Mouse (Mus musculus): Measurements from ENCODE around the gene Krt90. TPM values are rescaled to one million over a fixed set of nuclear protein-coding genes. Genes with fewer than 3 reads are reported as not detected.
"Not testable (repeated sequence)": the region's sequence is repeated elsewhere in the genome, so short reads cannot be mapped to it uniquely, and the experiment has no call there.

Gene Krt90
- polyA plus RNA-seq, 1 experiment: not detected

GRCm38 (mm10) chr15:101522556-101523232 is 40.1 kb downstream of the Krt90 start:
- Histone ChIP-seq H3K4me3 (ENCODE audit: insufficient read depth, low read length) (no peak overlapping the region), H3K4me1 (ENCODE audit: control insufficient read depth, insufficient read depth, low read length) (no peaks in the 10 kb centered on the region), H3K27ac (ENCODE audit: insufficient read depth, low read depth, low read length) (no peak overlapping the region)
- TF ChIP-seq POLR2A (IDR thresholded peaks at IDR 0.05; ENCODE audit: borderline replicate concordance, low read depth, low read length) (no peak), CTCF (IDR thresholded peaks at IDR 0.05; ENCODE audit: low read depth, low read length) (no peak)

GRCm38 (mm10) chr15:101519792-101520191 is 43.0 kb downstream of the Krt90 start:
- H3K4me1 ChIP-seq (ENCODE audit: control insufficient read depth, insufficient read depth, low read length): no peaks in the 10 kb centered on the region
- H3K27ac ChIP-seq (ENCODE audit: insufficient read depth, low read depth, low read length): no peak overlapping the region
- TF ChIP-seq CTCF (IDR thresholded peaks at IDR 0.05; ENCODE audit: low read depth, low read length): peak; percentile 73
- no peak for TF ChIP-seq POLR2A (IDR thresholded peaks at IDR 0.05; ENCODE audit: borderline replicate concordance, low read depth, low read length)
- no peak overlapping the region for H3K4me3 ChIP-seq (ENCODE audit: insufficient read depth, low read length)

- not testable (repeated sequence) for H3K4me3 ChIP-seq (ENCODE audit: insufficient read depth, low read length); H3K27ac ChIP-seq (ENCODE audit: insufficient read depth, low read depth, low read length); H3K4me1 ChIP-seq (ENCODE audit: control insufficient read depth, insufficient read depth, low read length)
Measured at GRCm38 (mm10) chr15:101517161-101517560, 45.6 kb downstream of the Krt90 start, which contains the start of gene Gm49425. TSS of gene Gm49425 (minus strand) at chr15:101517261.

GRCm38 (mm10) chr15:101508247-101508646 is 54.5 kb downstream of the Krt90 start:
- no peak overlapping the region for H3K27ac ChIP-seq (ENCODE audit: insufficient read depth, low read depth, low read length)
- H3K4me1 ChIP-seq (ENCODE audit: control insufficient read depth, insufficient read depth, low read length): peaks cover 13% of the 10 kb centered on the region
- H3K4me3 ChIP-seq (ENCODE audit: insufficient read depth, low read length): no peak overlapping the region
- TF ChIP-seq CTCF (IDR thresholded peaks at IDR 0.05; ENCODE audit: low read depth, low read length): no peak

- no peak overlapping the region for H3K4me3 ChIP-seq (ENCODE audit: insufficient read depth, low read length)
- TF ChIP-seq CTCF (IDR thresholded peaks at IDR 0.05; ENCODE audit: low read depth, low read length) (no peak), POLR2A (IDR thresholded peaks at IDR 0.05; ENCODE audit: borderline replicate concordance, low read depth, low read length) (no peak)
- H3K27ac ChIP-seq (ENCODE audit: insufficient read depth, low read depth, low read length): no peak overlapping the region
- peaks cover 13% of the 10 kb centered on the region for H3K4me1 ChIP-seq (ENCODE audit: control insufficient read depth, insufficient read depth, low read length)
Measured at GRCm38 (mm10) chr15:101506896-101507758, 55.6 kb downstream of the Krt90 start.

Other genes with a start within 250 kb of the Krt90 start
- gene Krt80, start 192.8 kb downstream of the Krt90 start, polyA plus RNA-seq (2012; ENCODE audit: insufficient read depth, insufficient read length, missing spikeins): 14.8 and 15.6 TPM in 2 replicates
- 0.48 TPM in 1 of 2 replicates, not detected in the other for gene Krt7, start 151.9 kb downstream of the Krt90 start, polyA plus RNA-seq (2012; ENCODE audit: insufficient read depth, insufficient read length, missing spikeins)
- not detected in 2 replicates for gene Krt87, start 124.1 kb downstream of the Krt90 start, polyA plus RNA-seq (2012; ENCODE audit: insufficient read depth, insufficient read length, missing spikeins)
- gene Krt88, start 115.2 kb downstream of the Krt90 start, polyA plus RNA-seq (2012; ENCODE audit: insufficient read depth, insufficient read length, missing spikeins): not detected in 2 replicates
- not detected in 2 replicates for gene Krt81, start 99.2 kb downstream of the Krt90 start, polyA plus RNA-seq (2012; ENCODE audit: insufficient read depth, insufficient read length, missing spikeins)
- gene Krt86, start 89.5 kb downstream of the Krt90 start, polyA plus RNA-seq (2012; ENCODE audit: insufficient read depth, insufficient read length, missing spikeins): not detected in 2 replicates
- not detected in 2 replicates for gene Krt83, start 71.4 kb downstream of the Krt90 start, polyA plus RNA-seq (2012; ENCODE audit: insufficient read depth, insufficient read length, missing spikeins)
- gene Gm49425, start 45.7 kb downstream of the Krt90 start, polyA plus RNA-seq (2012; ENCODE audit: insufficient read depth, insufficient read length, missing spikeins): not detected in 2 replicates
- not detected in 2 replicates for gene Krt84, start 30.1 kb downstream of the Krt90 start, polyA plus RNA-seq (2012; ENCODE audit: insufficient read depth, insufficient read length, missing spikeins)
- gene Krt82, start 12.3 kb downstream of the Krt90 start, polyA plus RNA-seq (2012; ENCODE audit: insufficient read depth, insufficient read length, missing spikeins): not detected in 2 replicates
- not detected in 2 replicates for gene Krt75, start 11.0 kb upstream of the Krt90 start, polyA plus RNA-seq (2012; ENCODE audit: insufficient read depth, insufficient read length, missing spikeins)
- not detected in 2 replicates for gene Gm5414, start 65.2 kb upstream of the Krt90 start, polyA plus RNA-seq (2012; ENCODE audit: insufficient read depth, insufficient read length, missing spikeins)
- not detected in 2 replicates for gene Gm5478, start 84.4 kb upstream of the Krt90 start, polyA plus RNA-seq (2012; ENCODE audit: insufficient read depth, insufficient read length, missing spikeins)
- gene Krt6b, start 117.3 kb upstream of the Krt90 start, polyA plus RNA-seq (2012; ENCODE audit: insufficient read depth, insufficient read length, missing spikeins): not detected in 2 replicates
- gene Krt6a, start 131.4 kb upstream of the Krt90 start, polyA plus RNA-seq (2012; ENCODE audit: insufficient read depth, insufficient read length, missing spikeins): not detected in 2 replicates
- gene Krt5, start 149.9 kb upstream of the Krt90 start, polyA plus RNA-seq (2012; ENCODE audit: insufficient read depth, insufficient read length, missing spikeins): 0.36 TPM in 1 of 2 replicates, not detected in the other
- not detected in 2 replicates for gene Krt71, start 180.2 kb upstream of the Krt90 start, polyA plus RNA-seq (2012; ENCODE audit: insufficient read depth, insufficient read length, missing spikeins)
- not detected in 2 replicates for gene Krt72, start 223.5 kb upstream of the Krt90 start, polyA plus RNA-seq (2012; ENCODE audit: insufficient read depth, insufficient read length, missing spikeins)
- gene Krt73, start 239.4 kb upstream of the Krt90 start, polyA plus RNA-seq (2012; ENCODE audit: insufficient read depth, insufficient read length, missing spikeins): not detected in 2 replicates